Mouse (Mus musculus): ENCODE measurements around the gene Nras. TPM values are rescaled to one million over a fixed set of nuclear protein-coding genes. Genes with fewer than 3 reads are reported as not detected.

Gene Nras
- polyA plus RNA-seq, 1 experiment from 2014 or later, result 160 TPM

DNA sequence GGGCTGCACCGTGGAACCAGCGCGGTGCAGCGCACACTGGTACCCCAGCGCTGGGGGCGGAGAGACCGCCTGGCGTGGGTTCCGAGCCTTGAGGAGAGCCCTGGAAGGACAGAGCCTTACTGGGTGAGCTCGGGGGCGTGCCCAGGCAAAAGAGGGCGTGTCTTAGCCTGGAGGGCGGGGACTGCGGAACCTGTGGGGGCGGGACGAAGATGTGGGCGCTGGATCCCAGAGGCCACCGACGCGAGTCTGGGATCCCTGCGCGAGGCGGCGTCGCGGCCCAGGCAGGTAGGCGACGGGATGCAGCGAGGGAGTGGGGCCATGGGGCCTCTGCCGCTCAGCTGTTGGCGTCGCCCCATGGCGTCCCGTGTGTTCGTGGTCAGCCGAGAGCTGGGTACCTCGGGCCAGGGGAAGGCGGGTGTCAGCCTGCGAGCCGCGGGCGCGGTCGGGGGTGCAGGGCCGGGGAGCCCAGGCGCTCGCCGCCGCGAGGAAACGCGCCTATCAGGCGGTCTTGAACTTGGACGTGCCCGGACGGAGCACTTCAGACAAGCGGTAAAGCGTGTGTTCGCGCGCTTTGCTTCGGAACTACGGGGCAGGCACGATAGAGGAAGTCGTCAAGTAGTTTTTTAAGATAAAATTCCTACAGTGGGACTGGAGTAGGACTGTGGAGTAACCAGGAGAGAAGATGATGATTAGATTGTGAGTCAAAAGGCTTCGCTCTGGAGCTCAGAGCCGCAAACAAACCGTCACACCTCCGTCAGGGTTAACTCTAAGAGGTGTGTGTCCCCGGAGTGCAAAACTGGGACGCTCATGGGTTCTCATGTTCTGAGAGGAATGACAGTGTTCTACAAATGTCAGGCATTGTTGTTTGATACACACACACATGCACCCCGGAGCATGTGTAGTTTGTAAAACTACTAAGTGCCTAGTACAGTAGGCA, 44.6 kb downstream of the Nras start, which contains the start of gene Dennd2c:
Gene Dennd2c, plus strand, starts transcription at position 151 of the 937 bp plus-strand sequence.
- DNase-seq (ENCODE audit: low spot score) (peak; percentile 90), ATAC-seq (ENCODE audit: low FRiP score) (peak; percentile 96)
- Histone ChIP-seq H3K4me2 (replicated peaks; ENCODE audit: low read depth, low read length) (peak within 1 kb of the TSS; percentile 64), H3K9ac (ENCODE audit: low read depth, low read length) (peak within 1 kb of the TSS; percentile 37; the same call in 1 of the 2 replicates), H3K27me3 (ENCODE audit: control insufficient read depth, insufficient read depth, low read length) (peaks cover 11% of the 10 kb centered on the region), H3K36me3 (ENCODE audit: control insufficient read depth, insufficient read depth, low read length) (no peaks in the 10 kb centered on the region), H3K4me1 (replicated peaks; ENCODE audit: control insufficient read depth, insufficient read depth, low read length) (no peaks in the 10 kb centered on the region), H3K4me3 (ENCODE audit: low read depth, low read length) (peak within 1 kb of the TSS; percentile 38), H3K9me3 (ENCODE audit: control insufficient read depth, low read length) (no peaks in the 10 kb centered on the region), H3K27ac (ENCODE audit: low read depth, low read length) (no peak within 1 kb of the TSS)
- 1% methylated on average over 72 of the region's 72 CpGs for WGBS

DNA sequence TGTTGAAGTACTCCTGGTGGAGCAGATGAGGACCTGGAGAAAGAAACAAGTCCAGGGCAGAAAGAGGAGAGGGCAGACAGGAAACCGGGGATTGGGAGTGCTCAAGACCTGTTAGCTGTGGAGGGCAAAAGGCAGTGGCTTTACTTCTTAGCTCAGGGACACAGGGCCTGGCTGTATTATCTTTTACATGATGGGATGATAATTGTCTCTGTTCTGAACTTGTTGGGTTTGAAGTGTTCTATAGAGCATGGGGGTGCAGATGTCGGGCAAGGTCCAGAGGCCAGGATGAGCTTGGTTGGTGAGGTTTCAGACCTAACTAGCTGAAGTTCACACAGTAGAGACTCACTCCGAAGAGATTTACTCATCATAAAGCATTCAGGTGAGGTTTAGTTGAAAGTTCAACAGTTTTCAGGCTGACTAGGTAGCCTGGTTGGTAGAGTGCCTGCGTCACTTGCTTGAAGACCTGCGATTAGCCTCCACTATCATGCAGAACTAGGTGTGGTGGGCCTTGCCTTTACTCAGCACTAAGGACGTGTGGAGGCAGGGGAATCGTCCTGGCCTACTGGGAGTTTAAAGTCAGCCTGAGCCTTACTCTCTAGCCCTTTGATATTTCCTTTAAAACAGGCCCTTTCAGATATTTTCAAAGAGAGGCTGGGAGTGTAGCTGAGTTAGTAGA, 49.6 kb downstream of the Nras start:
- Histone ChIP-seq H3K36me3 (ENCODE audit: control insufficient read depth, insufficient read depth, low read length) (no peaks in the 10 kb centered on the region), H3K27me3 (ENCODE audit: control insufficient read depth, insufficient read depth, low read length) (peaks cover 6% of the 10 kb centered on the region), H3K4me1 (replicated peaks; ENCODE audit: control insufficient read depth, insufficient read depth, low read length) (no peaks in the 10 kb centered on the region), H3K4me2 (replicated peaks; ENCODE audit: low read depth, low read length) (no peak overlapping the region), H3K9ac (ENCODE audit: low read depth, low read length) (no peak overlapping the region), H3K4me3 (ENCODE audit: low read depth, low read length) (no peak overlapping the region), H3K27ac (ENCODE audit: low read depth, low read length) (no peak overlapping the region), H3K9me3 (ENCODE audit: control insufficient read depth, low read length) (no peaks in the 10 kb centered on the region)
- no peak for ATAC-seq (ENCODE audit: low FRiP score)
- DNase-seq (ENCODE audit: low spot score), result no peak
- WGBS, result 85% methylated on average over 7 of the region's 7 CpGs

DNA sequence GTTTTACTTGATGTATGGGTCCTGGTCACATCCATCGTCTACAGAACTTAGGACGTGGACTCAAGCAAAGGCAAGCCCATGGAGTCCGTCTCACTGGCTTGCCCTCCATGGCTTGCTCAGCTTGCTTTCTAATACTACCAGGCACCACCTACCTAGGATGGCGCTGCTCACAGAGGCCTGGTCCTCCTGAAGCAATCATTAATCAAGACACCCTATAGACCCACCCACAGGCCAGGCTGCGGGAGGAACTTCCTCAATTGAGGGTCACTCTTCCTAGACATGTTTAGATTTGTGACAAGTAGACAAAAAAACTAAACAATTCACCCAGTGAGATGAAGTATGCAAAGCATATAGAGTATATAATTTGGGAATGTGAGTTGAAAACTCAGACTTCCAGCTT, 54.1 kb downstream of the Nras start:
- WGBS, result 76% methylated on average over 5 of the region's 5 CpGs
- Histone ChIP-seq H3K36me3 (ENCODE audit: control insufficient read depth, insufficient read depth, low read length) (no peaks in the 10 kb centered on the region), H3K27me3 (ENCODE audit: control insufficient read depth, insufficient read depth, low read length) (no peaks in the 10 kb centered on the region), H3K9me3 (ENCODE audit: control insufficient read depth, low read length) (no peaks in the 10 kb centered on the region), H3K4me2 (replicated peaks; ENCODE audit: low read depth, low read length) (no peak overlapping the region), H3K27ac (ENCODE audit: low read depth, low read length) (no peak overlapping the region), H3K9ac (ENCODE audit: low read depth, low read length) (no peak overlapping the region), H3K4me1 (replicated peaks; ENCODE audit: control insufficient read depth, insufficient read depth, low read length) (no peaks in the 10 kb centered on the region), H3K4me3 (ENCODE audit: low read depth, low read length) (no peak overlapping the region)
- DNase-seq (ENCODE audit: low spot score) (no peak), ATAC-seq (ENCODE audit: low FRiP score) (no peak)

Other genes with a start within 250 kb of the Nras start
- 0.11 TPM in 1 of 2 replicates, not detected in the other for gene Sycp1, start 122.2 kb upstream of the Nras start, polyA plus RNA-seq (2014; fragmentation: Nextera tagmentation; extraction: Ambion mirVana)
- not detected in 2 replicates for gene Nr1h5, start 94.2 kb upstream of the Nras start, polyA plus RNA-seq (2014; fragmentation: Nextera tagmentation; extraction: Ambion mirVana)
- gene Sike1, start 62.6 kb upstream of the Nras start, polyA plus RNA-seq (2014; fragmentation: Nextera tagmentation; extraction: Ambion mirVana), result 103 and 104 TPM in 2 replicates
- gene Csde1, start 37.9 kb upstream of the Nras start, polyA plus RNA-seq (2014; fragmentation: Nextera tagmentation; extraction: Ambion mirVana), result 561 and 569 TPM in 2 replicates
- gene Ampd1, start 15.7 kb downstream of the Nras start, polyA plus RNA-seq (2014; fragmentation: Nextera tagmentation; extraction: Ambion mirVana), result 0.08 and 0.31 TPM in 2 replicates
- gene Dennd2c, start 44.3 kb downstream of the Nras start, polyA plus RNA-seq (2014; fragmentation: Nextera tagmentation; extraction: Ambion mirVana), result 2.5 and 2.9 TPM in 2 replicates
- 241 and 251 TPM in 2 replicates for gene Bcas2, start 113.4 kb downstream of the Nras start, polyA plus RNA-seq (2014; fragmentation: Nextera tagmentation; extraction: Ambion mirVana)
- gene Trim33, start 221.0 kb downstream of the Nras start, polyA plus RNA-seq (2014; fragmentation: Nextera tagmentation; extraction: Ambion mirVana), result 23.7 and 35.8 TPM in 2 replicates